In the genomic region with DNA sequence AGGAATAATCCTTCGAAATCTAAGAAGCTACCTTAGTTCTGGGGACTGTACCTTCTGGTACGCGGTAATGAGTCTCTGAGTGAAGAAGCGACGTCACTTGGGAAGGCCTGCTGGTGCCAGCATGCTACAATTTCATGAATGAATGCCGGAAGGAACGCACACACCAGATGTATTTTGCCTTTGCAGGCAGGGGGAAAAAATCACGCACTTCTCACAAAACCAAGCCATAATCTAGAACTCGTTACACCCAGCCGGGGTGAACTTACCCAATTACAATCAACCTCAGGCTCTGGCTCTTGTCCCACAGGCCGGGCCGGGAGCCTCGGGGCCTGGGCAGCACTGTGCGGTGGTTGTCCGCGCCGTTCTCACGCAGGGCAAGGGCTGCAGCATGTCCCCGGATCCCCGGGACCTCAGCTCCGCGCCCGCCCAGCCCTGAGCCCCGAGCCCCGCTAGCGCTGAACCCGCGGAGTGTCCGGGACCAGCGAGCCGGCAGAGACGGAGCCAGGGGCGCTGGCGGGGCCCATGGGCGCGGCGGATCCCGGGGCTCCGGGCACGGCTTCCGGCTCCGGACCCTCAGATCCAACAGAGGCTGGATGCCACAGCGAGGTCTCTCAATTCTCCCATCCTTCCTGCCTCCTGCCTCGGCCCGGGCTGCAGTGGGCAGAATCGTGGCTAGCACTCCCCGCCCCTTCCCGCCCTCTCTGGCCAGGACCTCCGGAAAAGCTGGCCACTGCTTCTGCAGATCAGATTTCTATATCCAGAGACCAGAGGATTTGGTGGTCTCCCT, we compare ENCODE assay signal across 8 mouse cellular contexts. TPM values are rescaled to one million over a fixed set of nuclear protein-coding genes. Genes with fewer than 3 reads are reported as not detected.
A peak's percentile ranks its signal among the peaks of the same experiment; 100 is the strongest.
DNase-seq lines count a peak whose midpoint lies in the region; ATAC-seq and TF ChIP-seq lines count a peak whose summit lies in the region.

No protein-coding gene starts in this region.

- H3K36me3 ChIP-seq in erythroblast, embryonic 14.5 days (ENCODE audit: control insufficient read depth), result no peaks in the 10 kb centered on the region; the same call in 1 of the 2 replicates
- no peaks in the 10 kb centered on the region for H3K36me3 ChIP-seq in hindbrain, embryonic 15.5 days
- H3K36me3 ChIP-seq in midbrain, embryonic 11.5 days (ENCODE audit: control insufficient read depth, insufficient read depth, low read length), result no peaks in the 10 kb centered on the region
- no peaks in the 10 kb centered on the region for H3K36me3 ChIP-seq in stomach, postnatal 0 days (ENCODE audit: control insufficient read depth, insufficient read depth, low read length)

- H3K9ac ChIP-seq in hindbrain, embryonic 15.5 days, result peak overlapping the region; percentile 89
- H3K9ac ChIP-seq in midbrain, embryonic 11.5 days (ENCODE audit: low read length), result peak overlapping the region; percentile 66
- peak overlapping the region; percentile 80 for H3K9ac ChIP-seq in stomach, postnatal 0 days (ENCODE audit: low read length)

- TF ChIP-seq EP300 in stomach, postnatal 0 days (optimal IDR thresholded peaks at IDR 0.05), result no peak

- H3K4me2 ChIP-seq in hindbrain, embryonic 15.5 days, result peak overlapping the region; percentile 92
- peak overlapping the region; percentile 83 for H3K4me2 ChIP-seq in midbrain, embryonic 11.5 days
- H3K4me2 ChIP-seq in stomach, postnatal 0 days (replicated peaks; ENCODE audit: low read depth), result peak overlapping the region; percentile 98

- H3K4me1 ChIP-seq in erythroblast, embryonic 14.5 days (ENCODE audit: control insufficient read depth), result no peaks in the 10 kb centered on the region
- 0 out of 2 replicates have a peak, but pooled peaks cover 9% of the 10 kb centered on the region for H3K4me1 ChIP-seq in hindbrain, embryonic 15.5 days (replicated peaks)
- H3K4me1 ChIP-seq in midbrain, embryonic 11.5 days (ENCODE audit: control insufficient read depth, insufficient read depth, low read length), result no peaks in the 10 kb centered on the region; the same call in 1 of the 2 replicates
- H3K4me1 ChIP-seq in stomach, postnatal 0 days (replicated peaks; ENCODE audit: control insufficient read depth, insufficient read depth), result no peaks in the 10 kb centered on the region

- TF ChIP-seq CTCF in stomach, postnatal 0 days (IDR thresholded peaks at IDR 0.05; ENCODE audit: low read depth), result peak; percentile 3; the same call in 1 of the 2 replicates

- H3K27ac ChIP-seq in hindbrain, embryonic 15.5 days (replicated peaks), result peak overlapping the region; percentile 65
- no peak overlapping the region for H3K27ac ChIP-seq in midbrain, embryonic 11.5 days (ENCODE audit: low read depth, low read length)
- peak overlapping the region; percentile 73 for H3K27ac ChIP-seq in stomach, postnatal 0 days (replicated peaks)

- H3K4me3 ChIP-seq in erythroblast, embryonic 14.5 days (replicated peaks), result peak overlapping the region; percentile 50
- peak overlapping the region; percentile 65 for H3K4me3 ChIP-seq in hindbrain, embryonic 15.5 days
- peak overlapping the region; percentile 51 for H3K4me3 ChIP-seq in midbrain, embryonic 11.5 days (ENCODE audit: low read depth, low read length)
- peak overlapping the region; percentile 70 for H3K4me3 ChIP-seq in stomach, postnatal 0 days (ENCODE audit: low read depth, low read length)

- 2% methylated on average over 49 of the region's 49 CpGs for WGBS in hindbrain, embryonic 15.5 days
- 6% methylated on average over 47 of the region's 49 CpGs for WGBS in midbrain, embryonic 11.5 days
- WGBS in stomach, postnatal 0 days, result 2% methylated on average over 45 of the region's 49 CpGs

- peaks cover 2% of the 10 kb centered on the region for H3K27me3 ChIP-seq in erythroblast, embryonic 14.5 days (ENCODE audit: control insufficient read depth)
- H3K27me3 ChIP-seq in hindbrain, embryonic 15.5 days, result no peaks in the 10 kb centered on the region
- H3K27me3 ChIP-seq in midbrain, embryonic 11.5 days (ENCODE audit: control insufficient read depth, insufficient read depth, low read length), result no peaks in the 10 kb centered on the region
- H3K27me3 ChIP-seq in stomach, postnatal 0 days (ENCODE audit: control insufficient read depth, insufficient read depth, low read length), result no peaks in the 10 kb centered on the region

- intact Hi-C loops in gastrocnemius, postnatal 14 days (cut with DNase I; ENCODE audit: low total_unique reads), result no loop called here

- ATAC-seq in erythroblast, adult 5-6 weeks (replicated peaks; ENCODE audit: low FRiP score, poor library complexity, severe bottlenecking), result no peak
- ATAC-seq in hindbrain, embryonic 15.5 days (ENCODE audit: low FRiP score, low read depth), result peak; percentile 83
- peak; percentile 86 for ATAC-seq in midbrain, embryonic 11.5 days (ENCODE audit: low FRiP score)
- peak; percentile 72 for ATAC-seq in stomach, postnatal 0 days (ENCODE audit: low FRiP score, low TSS enrichment)

- H3K9me3 ChIP-seq in erythroblast, embryonic 14.5 days (ENCODE audit: control insufficient read depth, low read length), result no peaks in the 10 kb centered on the region
- no peaks in the 10 kb centered on the region for H3K9me3 ChIP-seq in hindbrain, embryonic 15.5 days
- H3K9me3 ChIP-seq in midbrain, embryonic 11.5 days (ENCODE audit: control insufficient read depth, low read length), result no peaks in the 10 kb centered on the region
- no peaks in the 10 kb centered on the region for H3K9me3 ChIP-seq in stomach, postnatal 0 days (ENCODE audit: control insufficient read depth, low read length)

- peak; percentile 53 to 59 for DNase-seq in cerebellum, postnatal 36 days
- peak; percentile 59 for DNase-seq in gastrocnemius, postnatal 14 days
- DNase-seq in left cerebral cortex, adult 8-10 months (ENCODE audit: low spot score in 2 of 2), result peak; percentile 32 to 38
- DNase-seq in midbrain, embryonic 11.5 days (ENCODE audit: low spot score, missing footprints), result peak; percentile 93
- peak; percentile 63 for DNase-seq in stomach, postnatal 0 days (ENCODE audit: low spot score)

RNA-seq across cellular contexts. Expression of a gene that starts 23.8 kb away (rescaled TPM):
- polyA plus RNA-seq in erythroblast, embryonic 14.5 days (2012), result 0.03 TPM in 1 of 2 replicates, not detected in the other
- total RNA-seq in erythroblast, adult 5-6 weeks (2015; ENCODE audit: low replicate concordance), result 0.42 TPM in 1 of 2 replicates, not detected in the other
- total RNA-seq in erythroblast, adult 5-6 weeks (2017; ENCODE audit: low replicate concordance), result 0.34 TPM in 1 of 2 replicates, not detected in the other
- total RNA-seq in gastrocnemius, postnatal 14 days (2021), result 1 to 10 TPM; 3.2 to 3.7 TPM
- 12.3 and 13.8 TPM in 2 replicates for polyA plus RNA-seq in hindbrain, embryonic 15.5 days (2015; fragmentation: Nextera tagmentation; extraction: Ambion mirVana)
- total RNA-seq in left cerebral cortex, adult 8-10 months (2022), result 10 to 100 TPM; 20.6 to 24.4 (median 22.1) TPM
- 8.1 and 9.8 TPM in 2 replicates for polyA plus RNA-seq in midbrain, embryonic 11.5 days (2014; fragmentation: Nextera tagmentation; extraction: Ambion mirVana)
- 15.9 and 17.9 TPM in 2 replicates for polyA plus RNA-seq in stomach, postnatal 0 days (2015; fragmentation: Nextera tagmentation; extraction: Ambion mirVana)

RNA-seq across cellular contexts. Expression of a gene that starts 25.3 kb away (rescaled TPM):
- polyA plus RNA-seq in erythroblast, embryonic 14.5 days (2012), result not detected in 2 replicates
- 2.3 and 3.3 TPM in 2 replicates for total RNA-seq in erythroblast, adult 5-6 weeks (2015; ENCODE audit: low replicate concordance)
- total RNA-seq in erythroblast, adult 5-6 weeks (2017; ENCODE audit: low replicate concordance), result 2.0 TPM in 2 replicates
- 1 to 10 TPM in 1 of 2 experiments, under 1 TPM in 1; 0.73 to 1.0 TPM for total RNA-seq in gastrocnemius, postnatal 14 days (2021)
- polyA plus RNA-seq in hindbrain, embryonic 15.5 days (2015; fragmentation: Nextera tagmentation; extraction: Ambion mirVana), result 1.2 and 1.5 TPM in 2 replicates
- 1 to 10 TPM; 7.4 to 9.7 (median 8.2) TPM for total RNA-seq in left cerebral cortex, adult 8-10 months (2022)
- 2.4 and 2.9 TPM in 2 replicates for polyA plus RNA-seq in midbrain, embryonic 11.5 days (2014; fragmentation: Nextera tagmentation; extraction: Ambion mirVana)
- 5.1 and 6.3 TPM in 2 replicates for polyA plus RNA-seq in stomach, postnatal 0 days (2015; fragmentation: Nextera tagmentation; extraction: Ambion mirVana)

RNA-seq across cellular contexts. Expression of a gene that starts 50.1 kb away (rescaled TPM):
- not detected in 2 replicates for polyA plus RNA-seq in erythroblast, embryonic 14.5 days (2012)
- total RNA-seq in erythroblast, adult 5-6 weeks (2015; ENCODE audit: low replicate concordance), result not detected in 2 replicates
- not detected in 2 replicates for total RNA-seq in erythroblast, adult 5-6 weeks (2017; ENCODE audit: low replicate concordance)
- not detected for total RNA-seq in gastrocnemius, postnatal 14 days (2021)
- not detected in 2 replicates for polyA plus RNA-seq in hindbrain, embryonic 15.5 days (2015; fragmentation: Nextera tagmentation; extraction: Ambion mirVana)
- under 1 TPM in 1 of 4 experiments, not detected in 3; 0.13 TPM for total RNA-seq in left cerebral cortex, adult 8-10 months (2022)
- 0.08 TPM in 1 of 2 replicates, not detected in the other for polyA plus RNA-seq in midbrain, embryonic 11.5 days (2014; fragmentation: Nextera tagmentation; extraction: Ambion mirVana)
- polyA plus RNA-seq in stomach, postnatal 0 days (2015; fragmentation: Nextera tagmentation; extraction: Ambion mirVana), result 0.06 and 0.08 TPM in 2 replicates

RNA-seq across cellular contexts. Expression of a gene that starts 52.6 kb away (rescaled TPM):
- polyA plus RNA-seq in erythroblast, embryonic 14.5 days (2012), result not detected in 2 replicates
- not detected in 2 replicates for total RNA-seq in erythroblast, adult 5-6 weeks (2015; ENCODE audit: low replicate concordance)
- 0.09 and 0.28 TPM in 2 replicates for total RNA-seq in erythroblast, adult 5-6 weeks (2017; ENCODE audit: low replicate concordance)
- 1 to 10 TPM; 2.4 to 3.5 TPM for total RNA-seq in gastrocnemius, postnatal 14 days (2021)
- polyA plus RNA-seq in hindbrain, embryonic 15.5 days (2015; fragmentation: Nextera tagmentation; extraction: Ambion mirVana), result 0.74 and 1.4 TPM in 2 replicates
- 10 to 100 TPM in 3 of 4 experiments, 1 to 10 TPM in 1; 8.7 to 11.8 (median 10.8) TPM for total RNA-seq in left cerebral cortex, adult 8-10 months (2022)
- polyA plus RNA-seq in midbrain, embryonic 11.5 days (2014; fragmentation: Nextera tagmentation; extraction: Ambion mirVana), result 1.3 and 1.5 TPM in 2 replicates
- 2.9 and 3.2 TPM in 2 replicates for polyA plus RNA-seq in stomach, postnatal 0 days (2015; fragmentation: Nextera tagmentation; extraction: Ambion mirVana)

Comparison
In these comparisons a context has a peak if more than half of its experiments do, and no peak if none do; other contexts are left out.
1. DNase-seq: peak in every context shown above with its lines; median percentile 93 in midbrain, embryonic 11.5 days; 63 in stomach, postnatal 0 days; 59 in gastrocnemius, postnatal 14 days; 56 in cerebellum, postnatal 36 days; 35 in left cerebral cortex, adult 8-10 months.